Mouse (Mus musculus): Measurements from ENCODE around the gene Eif2ak3.
A peak's percentile ranks its signal among the peaks of the same experiment; 100 is the strongest.

Gene Eif2ak3

GRCm38 (mm10) chr6:70909572-70909971, 65.3 kb downstream of the Eif2ak3 start:
- DNase-seq = no peak

GRCm38 (mm10) chr6:70910285-70910684, 66.0 kb downstream of the Eif2ak3 start:
- DNase-seq = no peak

GRCm38 (mm10) chr6:70911668-70912395, 67.5 kb downstream of the Eif2ak3 start:
- peak; percentile 69 for DNase-seq

- no peak for DNase-seq
These were observed 68.1 kb downstream of the Eif2ak3 start for GRCm38 (mm10) chr6:70912396-70912765.

GRCm38 (mm10) chr6:70918827-70919226, 74.5 kb downstream of the Eif2ak3 start, which contains the start of gene Tex37:
Gene Tex37, minus strand, starts transcription at chr6:70918927.
- DNase-seq = no peak

GRCm38 (mm10) chr6:70921274-70922074, 77.2 kb downstream of the Eif2ak3 start:
- DNase-seq = peak; percentile 49

GRCm38 (mm10) chr6:70931801-70932200, 87.5 kb downstream of the Eif2ak3 start:
- DNase-seq = no peak

- no peak for DNase-seq
These were observed 109.0 kb downstream of the Eif2ak3 start for GRCm38 (mm10) chr6:70953274-70953673.

GRCm38 (mm10) chr6:70954040-70954439, 109.7 kb downstream of the Eif2ak3 start:
- no peak for DNase-seq
